Mouse (Mus musculus) testis, adult 2 months (tissue): ENCODE measurements at regions not wholly inside any gene's neighbourhood (a gene's known extent, or its start where the extent isn't known, plus 50 kb on each side); places are given as distances from the start of the nearest gene placed in this dataset.

Experiments used
- CTCF ChIP-seq: fragments of 200-500 bp; IDR thresholded peaks from 2 replicates; pipeline ENCODE4 v1.5.1; 2012; ENCODE audit warnings: low read depth, mild to moderate bottlenecking, inconsistent platforms, low read length, moderate library complexity; ENCODE audit not compliant: control insufficient read depth, insufficient read depth, insufficient replicate concordance
- POLR2A ChIP-seq: fragments of 200-500 bp; IDR thresholded peaks from 2 replicates; pipeline ENCODE4 v1.6.1; 2012; ENCODE audit warnings: low read depth, mild to moderate bottlenecking, inconsistent platforms, low read length, moderate library complexity; ENCODE audit not compliant: control insufficient read depth

DNA sequence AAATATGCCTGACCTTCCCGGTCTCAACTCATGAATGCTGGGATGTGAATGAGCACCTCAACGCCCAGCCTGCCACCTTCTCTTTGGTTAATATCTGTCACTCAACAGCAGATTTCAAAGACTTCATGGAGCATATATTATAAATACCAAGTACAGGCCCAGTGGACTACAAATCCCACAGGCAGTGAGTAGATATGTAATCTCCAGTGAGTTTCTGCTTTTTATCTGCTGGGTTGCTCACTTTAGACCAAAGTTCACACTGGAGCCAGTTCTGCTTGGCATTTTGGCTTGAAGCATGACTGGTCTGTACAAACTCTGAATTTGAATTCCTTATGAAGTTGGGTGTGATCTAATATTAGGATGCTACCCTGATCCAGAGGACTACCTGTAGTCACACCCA is 377.1 kb upstream of the Ngly1 start:
- TF ChIP-seq CTCF, result no peak
- no peak for TF ChIP-seq POLR2A
